Mouse (Mus musculus) lung, postnatal 0 days (tissue): ENCODE measurements at regions not wholly inside any gene's neighbourhood (a gene's known extent, or its start where the extent isn't known, plus 50 kb on each side); places are given as distances from the start of the nearest gene placed in this dataset.

Experiments used
- ATAC-seq: fragments of 200-750 bp; cut with Nextera tagmentation; 2 replicates; pipeline ENCODE4 v1.8.0; 2017; ENCODE audit warnings: moderate library complexity
- DNase-seq: peaks from one replicate; pipeline ENCODE4 v3.0.0-alpha.2; 2016; ENCODE audit warnings: low spot score
- H3K27ac ChIP-seq: fragments of 300-500 bp; sonication (generic); 2 replicates; pipeline ENCODE4 v1.5.1; 2014; ENCODE audit warnings: antibody characterized with exemption, mild to moderate bottlenecking, low read length, mixed read lengths
- H3K27me3 ChIP-seq: fragments of 300-500 bp; sonication (generic); replicated peaks from 2 replicates; pipeline ENCODE4 v1.6.1; 2014; ENCODE audit warnings: low read length, mixed read lengths; ENCODE audit not compliant: insufficient read depth
- H3K36me3 ChIP-seq: fragments of 300-500 bp; sonication (generic); 2 replicates; pipeline ENCODE4 v1.6.1; 2014; ENCODE audit warnings: low read length, mixed read lengths; ENCODE audit not compliant: insufficient read depth
- H3K4me1 ChIP-seq: fragments of 300-500 bp; sonication (generic); 2 replicates; pipeline ENCODE4 v1.6.1; 2014; ENCODE audit warnings: antibody characterized with exemption, low read depth, low read length, mixed read lengths; ENCODE audit not compliant: insufficient read depth
- H3K4me2 ChIP-seq: fragments of 300-500 bp; sonication (generic); replicated peaks from 2 replicates; pipeline ENCODE4 v1.6.1; 2014; ENCODE audit warnings: low read depth, mild to moderate bottlenecking, low read length, moderate library complexity, mixed read lengths
- H3K4me3 ChIP-seq: fragments of 300-500 bp; sonication (generic); 2 replicates; pipeline ENCODE4 v1.5.1; 2014; ENCODE audit warnings: low read depth, low read length
- H3K9ac ChIP-seq: fragments of 300-500 bp; sonication (generic); replicated peaks from 2 replicates; pipeline ENCODE4 v1.6.1; 2014; ENCODE audit warnings: low read depth, mild to moderate bottlenecking
- H3K9me3 ChIP-seq: fragments of 300-500 bp; sonication (generic); 2 replicates; pipeline ENCODE4 v1.6.1; 2016; ENCODE audit warnings: low read length, mixed read lengths
- CTCF ChIP-seq: IDR thresholded peaks from 2 replicates; pipeline ENCODE4 v1.5.1; 2016; ENCODE audit warnings: antibody characterized with exemption, mild to moderate bottlenecking
- EP300 ChIP-seq: IDR thresholded peaks from 2 replicates; pipeline ENCODE4 v1.6.1; 2016; ENCODE audit warnings: antibody characterized with exemption, mild to moderate bottlenecking, control low read depth
- WGBS: fragments of 180-500 bp; shearing (Covaris S2); extraction: QIAGEN DNeasy Blood & Tissue Kit; methylation state at CpG from one replicate; pipeline ENCODE4 v1.1.7; 2014; 5-methylcytosine and 5-hydroxymethylcytosine counted together

GRCm38 (mm10) chr2:51273300-51273699, 124.4 kb upstream of the Rnd3 start:
- ATAC-seq (no peak), DNase-seq (no peak)
- H3K36me3 ChIP-seq = no peaks in the 10 kb centered on the region
- no peaks in the 10 kb centered on the region for H3K9me3 ChIP-seq
- no peak overlapping the region for H3K27ac ChIP-seq
- no peak overlapping the region for H3K9ac ChIP-seq
- no peak overlapping the region for H3K4me3 ChIP-seq
- no peak overlapping the region for H3K4me2 ChIP-seq
- H3K27me3 ChIP-seq = no peaks in the 10 kb centered on the region
- no peak for TF ChIP-seq EP300
- H3K4me1 ChIP-seq = no peaks in the 10 kb centered on the region
- 48% methylated on average over 5 of the region's 5 CpGs for WGBS

- DNase-seq (peak; percentile 30), ATAC-seq (no peak)
- Histone ChIP-seq H3K27me3 (no peaks in the 10 kb centered on the region), H3K9ac (no peak overlapping the region), H3K4me1 (no peaks in the 10 kb centered on the region), H3K4me2 (no peak overlapping the region), H3K9me3 (no peaks in the 10 kb centered on the region), H3K27ac (no peak overlapping the region), H3K36me3 (no peaks in the 10 kb centered on the region), H3K4me3 (no peak overlapping the region)
- 52% methylated on average over 2 of the region's 2 CpGs for WGBS
- TF ChIP-seq EP300 = no peak
- peak; percentile 53 for TF ChIP-seq CTCF
Measured at GRCm38 (mm10) chr2:51268532-51268931, 119.6 kb upstream of the Rnd3 start.

- Histone ChIP-seq H3K27ac (no peak overlapping the region), H3K4me2 (no peak overlapping the region), H3K36me3 (no peaks in the 10 kb centered on the region), H3K9ac (no peak overlapping the region), H3K4me3 (no peak overlapping the region), H3K27me3 (no peaks in the 10 kb centered on the region), H3K9me3 (no peaks in the 10 kb centered on the region), H3K4me1 (no peaks in the 10 kb centered on the region)
- TF ChIP-seq CTCF = no peak
- TF ChIP-seq EP300 = no peak
- DNase-seq = no peak
- WGBS = 56% methylated on average over 5 of the region's 5 CpGs
- ATAC-seq = no peak
Measured at GRCm38 (mm10) chr2:51267662-51268061, 118.8 kb upstream of the Rnd3 start.

- H3K9me3 ChIP-seq = no peaks in the 10 kb centered on the region
- H3K9ac ChIP-seq = no peak overlapping the region
- H3K4me1 ChIP-seq = no peaks in the 10 kb centered on the region
- TF ChIP-seq EP300 = no peak
- TF ChIP-seq CTCF = no peak
- no peak overlapping the region for H3K4me2 ChIP-seq
- H3K4me3 ChIP-seq = no peak overlapping the region
- H3K27me3 ChIP-seq = no peaks in the 10 kb centered on the region
- WGBS = 75% methylated on average over 1 of the region's 1 CpGs
- no peaks in the 10 kb centered on the region for H3K36me3 ChIP-seq
- no peak for ATAC-seq
- no peak overlapping the region for H3K27ac ChIP-seq
- no peak for DNase-seq
Measured at GRCm38 (mm10) chr2:51262506-51262905, 113.6 kb upstream of the Rnd3 start.

GRCm38 (mm10) chr2:51250798-51251197, 101.9 kb upstream of the Rnd3 start:
- no peaks in the 10 kb centered on the region for H3K36me3 ChIP-seq
- no peak overlapping the region for H3K9ac ChIP-seq
- TF ChIP-seq EP300 (no peak), CTCF (no peak)
- no peak overlapping the region for H3K4me2 ChIP-seq
- ATAC-seq (no peak), DNase-seq (no peak)
- no peaks in the 10 kb centered on the region for H3K9me3 ChIP-seq
- no peaks in the 10 kb centered on the region for H3K27me3 ChIP-seq
- H3K4me1 ChIP-seq = no peaks in the 10 kb centered on the region
- 62% methylated on average over 6 of the region's 6 CpGs for WGBS
- H3K4me3 ChIP-seq = no peak overlapping the region
- no peak overlapping the region for H3K27ac ChIP-seq

- Histone ChIP-seq H3K27me3 (no peaks in the 10 kb centered on the region), H3K36me3 (no peaks in the 10 kb centered on the region), H3K4me1 (no peaks in the 10 kb centered on the region), H3K27ac (no peak overlapping the region), H3K9me3 (no peaks in the 10 kb centered on the region), H3K4me2 (no peak overlapping the region), H3K9ac (no peak overlapping the region), H3K4me3 (no peak overlapping the region)
- WGBS = 74% methylated on average over 5 of the region's 5 CpGs
- ATAC-seq = no peak
- DNase-seq = no peak
- TF ChIP-seq CTCF = no peak
- no peak for TF ChIP-seq EP300
Measured at GRCm38 (mm10) chr2:51241573-51241972, 92.7 kb upstream of the Rnd3 start.

GRCm38 (mm10) chr2:51240000-51240399, 91.1 kb upstream of the Rnd3 start:
- H3K27ac ChIP-seq = no peak overlapping the region
- 81% methylated on average over 1 of the region's 1 CpGs for WGBS
- ATAC-seq (no peak; the same call in 1 of the 2 replicates), DNase-seq (peak; percentile 46)
- no peaks in the 10 kb centered on the region for H3K27me3 ChIP-seq
- no peaks in the 10 kb centered on the region for H3K9me3 ChIP-seq
- no peaks in the 10 kb centered on the region for H3K36me3 ChIP-seq
- H3K4me2 ChIP-seq = no peak overlapping the region
- H3K9ac ChIP-seq = no peak overlapping the region
- H3K4me1 ChIP-seq = no peaks in the 10 kb centered on the region
- H3K4me3 ChIP-seq = no peak overlapping the region
- no peak for TF ChIP-seq CTCF
- no peak for TF ChIP-seq EP300
